Mouse (Mus musculus): Measurements from ENCODE around the gene Rpl28. TPM values are rescaled to one million over a fixed set of nuclear protein-coding genes. Genes with fewer than 3 reads are reported as not detected.

The Rpl28 gene
- polyA plus RNA-seq, 1 experiment from 2014 or later: 362 TPM

DNA sequence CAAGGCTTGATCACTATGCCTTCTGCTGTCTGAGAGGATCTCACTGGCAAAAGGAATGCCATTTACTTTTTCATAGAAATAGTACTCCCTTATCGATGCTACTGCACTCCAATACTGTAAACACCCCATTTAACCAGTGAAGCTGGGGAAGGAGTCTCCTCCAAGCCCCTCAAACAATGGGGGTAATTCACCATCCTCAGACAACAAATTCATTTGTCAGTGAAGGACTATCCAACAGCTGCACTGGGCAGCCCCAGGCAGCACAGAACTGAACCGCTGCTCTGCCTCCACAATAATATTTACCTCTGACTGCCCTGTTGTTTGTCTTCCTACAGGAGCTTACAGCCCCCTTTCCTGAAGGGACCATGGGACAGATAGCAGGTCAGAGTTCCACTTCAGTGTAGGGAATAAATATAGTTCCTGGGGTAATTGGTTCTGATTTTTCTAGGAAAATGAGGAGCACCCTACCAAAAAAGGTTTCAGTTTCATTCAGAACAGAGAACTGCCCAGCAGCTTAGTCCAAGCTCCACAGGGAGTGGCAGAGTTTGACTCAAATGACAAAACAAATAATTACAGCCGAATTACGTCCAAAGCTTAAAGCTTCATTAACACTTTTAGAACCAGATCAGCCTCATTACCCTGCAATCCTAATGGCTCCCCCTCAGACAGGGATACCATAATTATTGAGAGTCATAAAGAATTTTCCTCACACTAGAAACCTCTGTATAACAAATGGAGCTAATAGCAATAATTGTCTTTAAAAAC, 27.5 kb upstream of the Rpl28 start:
- Histone ChIP-seq H3K27me3 (no peaks in the 10 kb centered on the region), H3K9me3 (no peaks in the 10 kb centered on the region), H3K4me2 (no peak overlapping the region), H3K4me3 (no peak overlapping the region), H3K4me1 (no peaks in the 10 kb centered on the region), H3K9ac (no peak overlapping the region), H3K36me3 (no peaks in the 10 kb centered on the region), H3K27ac (no peak overlapping the region)
- ATAC-seq (ENCODE audit: insufficient number of reproducible peaks, low FRiP score, low TSS enrichment, low read depth): no peak
- 16% methylated on average over 4 of the region's 4 CpGs for WGBS

DNA sequence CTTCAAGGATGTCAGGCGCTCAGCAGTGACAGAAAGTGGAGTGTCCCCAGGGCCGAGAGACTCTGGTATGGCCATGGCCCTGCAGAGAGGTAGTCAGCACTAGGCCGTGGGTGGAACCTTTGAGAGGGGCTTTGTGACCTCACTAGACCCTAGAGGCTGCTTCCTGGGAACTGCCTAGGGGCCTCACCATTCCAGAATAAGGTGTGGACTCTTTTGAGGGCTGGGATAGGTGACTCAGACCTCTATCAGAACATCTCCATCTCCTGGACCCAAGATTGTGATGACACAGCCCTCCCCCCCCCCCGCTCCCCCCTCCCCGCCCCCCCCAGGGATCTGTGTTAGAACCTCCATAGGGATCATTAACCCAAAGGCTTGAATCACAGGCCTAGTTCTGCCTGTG, 21.5 kb upstream of the Rpl28 start, which contains the start of gene Fam71e2:
Fam71e2 (minus strand) TSS at position 101 of the 400 bp plus-strand sequence.
- WGBS: 86% methylated on average over 3 of the region's 5 CpGs
- Histone ChIP-seq H3K9ac (no peak within 1 kb of the TSS), H3K27me3 (peaks cover 23% of the 10 kb centered on the region), H3K36me3 (no peaks in the 10 kb centered on the region), H3K4me2 (no peak within 1 kb of the TSS), H3K4me3 (no peak within 1 kb of the TSS), H3K9me3 (no peaks in the 10 kb centered on the region), H3K4me1 (no peaks in the 10 kb centered on the region), H3K27ac (no peak within 1 kb of the TSS)
- no peak for ATAC-seq (ENCODE audit: insufficient number of reproducible peaks, low FRiP score, low TSS enrichment, low read depth)

DNA sequence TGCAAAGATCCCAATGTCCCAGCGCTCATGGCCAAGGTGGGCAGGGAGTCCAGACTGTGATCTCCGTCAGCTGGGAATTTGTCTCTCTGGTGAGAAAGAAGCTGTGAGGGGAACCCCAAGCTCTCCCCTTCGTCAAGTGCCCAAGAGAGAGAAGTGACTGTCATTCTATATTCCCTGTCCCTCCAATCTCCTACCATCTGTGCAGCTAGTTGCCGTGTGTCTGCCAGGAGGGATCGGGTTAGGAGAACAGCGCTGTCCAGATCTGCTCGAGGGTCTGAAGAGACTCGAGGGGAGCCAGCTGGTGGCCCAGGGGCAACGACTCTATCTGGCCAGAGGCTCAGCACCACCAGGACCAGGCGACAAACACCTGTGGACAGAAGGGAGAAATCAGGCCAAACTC, 16.5 kb upstream of the Rpl28 start:
- Histone ChIP-seq H3K9me3 (no peaks in the 10 kb centered on the region), H3K4me3 (no peak overlapping the region), H3K4me1 (peaks cover 22% of the 10 kb centered on the region), H3K4me2 (no peak overlapping the region), H3K36me3 (no peaks in the 10 kb centered on the region), H3K27me3 (peaks cover 70% of the 10 kb centered on the region), H3K9ac (no peak overlapping the region), H3K27ac (no peak overlapping the region)
- WGBS: 47% methylated on average over 10 of the region's 10 CpGs
- ATAC-seq (ENCODE audit: insufficient number of reproducible peaks, low FRiP score, low TSS enrichment, low read depth): no peak

DNA sequence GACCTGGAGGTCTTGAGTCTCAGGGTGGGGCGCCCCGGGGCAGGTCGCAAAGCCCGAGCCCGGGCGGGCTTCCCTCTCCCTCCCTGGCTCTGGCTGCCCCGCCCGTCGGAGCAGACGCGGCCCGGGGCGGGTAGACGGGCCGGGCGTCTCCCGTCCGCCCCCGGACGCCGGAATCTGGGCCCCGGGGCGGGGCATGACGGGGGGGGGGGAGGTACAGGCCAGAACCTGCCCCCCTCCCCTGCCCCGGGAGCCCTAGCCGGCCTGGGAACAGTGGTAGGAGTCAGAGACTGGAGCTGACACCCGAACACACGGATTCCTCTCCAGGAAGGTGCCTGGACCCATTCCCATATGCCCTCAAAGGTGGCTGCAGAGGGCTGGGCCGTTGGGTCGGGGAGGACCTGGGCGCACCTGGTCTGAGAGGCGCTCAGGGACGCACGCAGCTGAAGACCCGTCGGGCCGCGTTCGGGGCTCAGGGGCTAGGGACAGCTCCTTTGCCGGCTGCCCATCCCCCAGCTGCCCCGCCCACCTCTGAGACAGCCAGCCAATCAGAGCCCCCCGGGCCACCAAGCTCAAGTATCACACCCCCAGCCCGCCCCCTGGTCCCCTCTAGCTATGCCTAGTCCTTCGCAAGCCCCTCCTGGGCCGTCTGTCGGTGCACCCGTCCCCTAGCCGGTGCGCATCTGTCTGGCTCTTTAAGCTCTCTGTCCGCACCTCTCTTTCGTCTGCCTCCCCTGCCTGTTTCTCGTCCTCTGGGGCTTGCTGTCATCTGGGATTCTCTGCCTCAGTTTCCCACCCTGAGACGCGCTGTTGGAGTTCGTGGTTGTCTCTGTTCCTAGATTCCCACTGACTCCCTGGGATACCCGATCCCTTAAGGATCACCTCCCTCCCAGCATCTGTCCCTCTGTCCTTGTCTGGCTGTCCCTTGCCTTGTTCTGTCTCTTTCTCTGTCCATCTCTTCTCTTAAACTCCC, 15.5 kb upstream of the Rpl28 start:
- H3K4me3 ChIP-seq: peak overlapping the region; percentile 38
- no peak overlapping the region for H3K9ac ChIP-seq
- no peak overlapping the region for H3K27ac ChIP-seq
- no peaks in the 10 kb centered on the region for H3K36me3 ChIP-seq
- H3K4me1 ChIP-seq: peaks cover 22% of the 10 kb centered on the region
- no peaks in the 10 kb centered on the region for H3K9me3 ChIP-seq
- peak overlapping the region; percentile 55 for H3K4me2 ChIP-seq
- peaks cover 71% of the 10 kb centered on the region for H3K27me3 ChIP-seq
- under 1% methylated on average over 54 of the region's 56 CpGs for WGBS
- peak; percentile 49 for ATAC-seq (ENCODE audit: insufficient number of reproducible peaks, low FRiP score, low TSS enrichment, low read depth)

DNA sequence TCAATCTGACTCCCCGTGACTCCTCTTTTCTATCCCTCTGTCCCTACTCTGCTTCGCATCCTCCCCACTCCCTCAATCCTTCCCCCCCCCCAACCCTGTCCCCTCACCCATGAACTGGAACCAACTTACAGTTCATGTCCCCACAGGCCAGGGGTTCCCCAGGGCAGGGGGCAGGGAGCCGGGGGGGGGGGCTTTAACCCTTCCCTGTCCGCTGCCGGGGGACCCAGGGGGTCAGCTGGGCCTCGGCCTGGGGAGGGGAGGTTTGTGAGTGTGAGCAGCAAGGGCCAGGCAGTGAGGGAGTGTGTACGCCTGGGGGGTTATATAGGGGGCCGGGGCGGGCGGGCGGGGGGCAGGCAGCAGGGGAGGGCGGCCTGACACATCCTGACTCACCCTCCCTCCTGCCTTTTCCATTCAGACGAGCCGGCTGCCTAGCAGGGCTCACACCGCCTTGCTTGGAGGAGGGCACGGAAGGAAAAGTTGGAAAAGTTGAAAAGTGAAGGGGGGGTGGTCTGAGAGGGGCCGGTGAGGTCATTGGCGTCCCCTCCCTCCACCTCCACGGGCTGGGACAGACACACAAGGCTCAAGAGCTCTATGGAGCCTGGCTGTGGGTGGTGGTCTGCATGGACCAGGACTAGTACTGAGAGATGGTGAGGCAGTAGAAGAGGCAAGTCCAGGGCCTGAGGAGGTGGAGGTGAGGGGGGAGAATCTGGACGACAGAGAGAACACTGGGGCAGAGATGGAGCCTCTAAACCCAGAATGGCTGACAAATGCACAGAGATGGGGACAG, 14.6 kb upstream of the Rpl28 start:
- 7% methylated on average over 20 of the region's 20 CpGs for WGBS

DNA sequence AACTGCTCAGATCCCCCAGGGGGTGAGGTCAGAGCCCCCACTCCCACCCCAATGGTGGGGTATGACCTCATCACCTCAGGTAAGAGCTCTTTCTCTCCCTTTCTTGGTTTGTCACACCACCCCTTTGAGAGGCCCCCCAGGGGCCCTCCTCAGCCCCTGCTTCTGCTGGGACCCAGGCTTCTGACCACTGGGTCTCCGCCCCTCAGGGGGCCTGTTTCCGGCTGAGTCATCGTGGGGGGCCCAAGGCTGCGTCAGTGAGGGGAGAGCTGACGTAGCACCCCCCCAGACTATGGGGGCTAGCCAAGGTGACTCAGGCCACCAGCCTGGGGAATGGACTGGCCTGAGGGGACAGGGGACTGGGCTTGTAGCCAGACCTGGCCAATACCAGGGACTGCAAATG, 12.8 kb upstream of the Rpl28 start:
- Histone ChIP-seq H3K27ac (no peak overlapping the region), H3K27me3 (peaks cover 60% of the 10 kb centered on the region), H3K4me1 (peaks cover 22% of the 10 kb centered on the region), H3K4me2 (no peak overlapping the region), H3K4me3 (no peak overlapping the region), H3K36me3 (peaks cover 6% of the 10 kb centered on the region; the same call in 1 of the 2 replicates), H3K9ac (no peak overlapping the region), H3K9me3 (no peaks in the 10 kb centered on the region)
- ATAC-seq (ENCODE audit: insufficient number of reproducible peaks, low FRiP score, low TSS enrichment, low read depth): no peak
- WGBS: 33% methylated on average over 5 of the region's 5 CpGs

More for the DNA sequence above, 14.6 kb upstream of the Rpl28 start:
- Histone ChIP-seq H3K36me3 (no peaks in the 10 kb centered on the region), H3K4me1 (peaks cover 22% of the 10 kb centered on the region), H3K4me3 (peak overlapping the region; percentile 38; the same call in 1 of the 2 replicates), H3K27me3 (peaks cover 71% of the 10 kb centered on the region), H3K4me2 (peak overlapping the region; percentile 15; the same call in 1 of the 2 replicates), H3K9ac (no peak overlapping the region), H3K9me3 (no peaks in the 10 kb centered on the region), H3K27ac (no peak overlapping the region)
- ATAC-seq (ENCODE audit: insufficient number of reproducible peaks, low FRiP score, low TSS enrichment, low read depth): 0 out of 2 replicates have a peak, but pooled peaks have one; percentile 11

DNA sequence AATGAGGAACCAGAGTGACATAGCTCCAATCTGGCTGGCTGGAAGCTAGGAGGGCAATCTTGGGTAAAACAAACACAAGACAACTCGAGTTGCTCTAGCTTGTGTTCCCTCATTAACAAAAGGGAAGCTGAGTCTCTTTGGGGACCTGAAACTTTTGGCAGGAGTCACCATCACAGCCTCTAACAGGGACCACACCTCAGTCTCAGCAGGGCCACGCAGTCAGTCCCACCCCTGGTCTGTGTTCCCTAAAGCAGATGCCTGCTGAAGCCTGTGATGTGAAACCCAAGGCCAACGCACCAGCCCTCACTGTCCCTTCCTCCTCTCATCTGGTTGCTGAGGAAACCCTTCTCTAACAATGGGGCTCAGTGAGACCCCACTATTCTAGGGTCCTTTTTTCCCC, 10.5 kb upstream of the Rpl28 start:
- no peak overlapping the region for H3K4me2 ChIP-seq
- H3K9me3 ChIP-seq: no peaks in the 10 kb centered on the region
- no peak overlapping the region for H3K27ac ChIP-seq
- H3K4me3 ChIP-seq: no peak overlapping the region
- peaks cover 16% of the 10 kb centered on the region for H3K4me1 ChIP-seq
- H3K9ac ChIP-seq: no peak overlapping the region
- peaks cover 38% of the 10 kb centered on the region for H3K27me3 ChIP-seq
- H3K36me3 ChIP-seq: peaks cover 6% of the 10 kb centered on the region; the same call in 1 of the 2 replicates
- no peak for ATAC-seq (ENCODE audit: insufficient number of reproducible peaks, low FRiP score, low TSS enrichment, low read depth)
- WGBS: 54% methylated on average over 3 of the region's 3 CpGs

DNA sequence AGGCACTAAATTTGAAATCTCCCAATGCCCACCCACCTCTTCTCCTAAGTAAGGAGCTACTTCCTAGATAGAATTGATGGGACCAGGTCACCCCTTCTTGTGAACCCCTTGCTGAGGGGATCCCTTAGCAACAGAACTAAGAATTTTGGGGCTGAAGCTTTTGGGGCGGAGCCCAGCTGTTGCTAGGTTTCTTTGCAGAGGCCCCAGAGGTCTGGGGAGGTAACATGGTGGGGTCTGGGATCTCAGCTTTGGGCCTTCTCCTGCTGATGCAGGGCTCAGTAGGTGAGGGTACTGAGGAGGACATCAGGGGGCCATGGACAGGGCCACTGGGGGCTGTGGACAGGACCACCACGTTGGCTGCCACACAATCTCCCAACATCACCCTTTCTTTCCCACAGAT, 9.9 kb upstream of the Rpl28 start, which contains the start of the genes Il11 and Tmem190:
Il11 (minus strand) TSS at position 101 of the 400 bp plus-strand sequence.
Tmem190 (plus strand) TSS at position 179 of the 400 bp plus-strand sequence.
- Histone ChIP-seq H3K9me3 (no peaks in the 10 kb centered on the region), H3K4me1 (peaks cover 11% of the 10 kb centered on the region; the same call in 1 of the 2 replicates), H3K4me2 (no peak within 1 kb of the TSS), H3K27me3 (peaks cover 32% of the 10 kb centered on the region), H3K36me3 (peaks cover 6% of the 10 kb centered on the region; the same call in 1 of the 2 replicates), H3K4me3 (no peak within 1 kb of the TSS), H3K27ac (no peak within 1 kb of the TSS), H3K9ac (no peak within 1 kb of the TSS)
- ATAC-seq (ENCODE audit: insufficient number of reproducible peaks, low FRiP score, low TSS enrichment, low read depth): no peak
- 70% methylated on average over 2 of the region's 2 CpGs for WGBS

DNA sequence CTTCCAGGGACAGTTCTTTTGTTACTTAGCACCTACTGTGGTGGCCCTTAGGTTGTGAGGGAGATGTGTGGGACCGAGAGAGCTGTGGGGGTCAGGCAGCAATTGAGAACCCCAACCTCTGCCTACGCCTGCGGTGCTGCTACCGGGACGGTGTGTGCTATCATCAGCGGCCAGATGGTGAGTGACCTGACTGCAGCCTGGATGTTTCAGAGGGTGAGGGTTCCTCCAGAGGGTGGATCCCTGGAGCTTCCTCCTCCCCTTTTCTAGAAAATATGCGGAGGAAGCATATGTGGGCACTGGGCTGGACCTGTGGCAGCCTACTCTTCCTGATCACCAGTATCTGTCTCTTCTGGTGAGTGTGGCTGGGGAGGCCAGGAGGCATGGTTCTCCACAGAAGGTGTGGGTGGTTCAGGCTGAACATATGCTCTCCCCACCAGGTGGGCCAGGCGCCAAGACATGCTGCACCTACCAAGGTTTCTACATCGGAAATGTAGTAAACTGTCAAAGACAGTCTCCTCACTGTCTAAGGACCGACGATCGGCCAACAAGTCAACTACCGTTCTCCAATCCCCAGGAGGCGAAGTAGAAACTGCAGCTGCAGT, 8.9 kb upstream of the Rpl28 start:
- Histone ChIP-seq H3K27ac (no peak overlapping the region), H3K36me3 (peaks cover 6% of the 10 kb centered on the region; the same call in 1 of the 2 replicates), H3K9ac (no peak overlapping the region), H3K27me3 (peaks cover 22% of the 10 kb centered on the region), H3K4me1 (peaks cover 12% of the 10 kb centered on the region), H3K9me3 (no peaks in the 10 kb centered on the region), H3K4me2 (no peak overlapping the region), H3K4me3 (no peak overlapping the region)
- whole genome bisulfite sequencing: 76% methylated on average over 14 of the region's 14 CpGs
- ATAC-seq (ENCODE audit: insufficient number of reproducible peaks, low FRiP score, low TSS enrichment, low read depth): no peak

DNA sequence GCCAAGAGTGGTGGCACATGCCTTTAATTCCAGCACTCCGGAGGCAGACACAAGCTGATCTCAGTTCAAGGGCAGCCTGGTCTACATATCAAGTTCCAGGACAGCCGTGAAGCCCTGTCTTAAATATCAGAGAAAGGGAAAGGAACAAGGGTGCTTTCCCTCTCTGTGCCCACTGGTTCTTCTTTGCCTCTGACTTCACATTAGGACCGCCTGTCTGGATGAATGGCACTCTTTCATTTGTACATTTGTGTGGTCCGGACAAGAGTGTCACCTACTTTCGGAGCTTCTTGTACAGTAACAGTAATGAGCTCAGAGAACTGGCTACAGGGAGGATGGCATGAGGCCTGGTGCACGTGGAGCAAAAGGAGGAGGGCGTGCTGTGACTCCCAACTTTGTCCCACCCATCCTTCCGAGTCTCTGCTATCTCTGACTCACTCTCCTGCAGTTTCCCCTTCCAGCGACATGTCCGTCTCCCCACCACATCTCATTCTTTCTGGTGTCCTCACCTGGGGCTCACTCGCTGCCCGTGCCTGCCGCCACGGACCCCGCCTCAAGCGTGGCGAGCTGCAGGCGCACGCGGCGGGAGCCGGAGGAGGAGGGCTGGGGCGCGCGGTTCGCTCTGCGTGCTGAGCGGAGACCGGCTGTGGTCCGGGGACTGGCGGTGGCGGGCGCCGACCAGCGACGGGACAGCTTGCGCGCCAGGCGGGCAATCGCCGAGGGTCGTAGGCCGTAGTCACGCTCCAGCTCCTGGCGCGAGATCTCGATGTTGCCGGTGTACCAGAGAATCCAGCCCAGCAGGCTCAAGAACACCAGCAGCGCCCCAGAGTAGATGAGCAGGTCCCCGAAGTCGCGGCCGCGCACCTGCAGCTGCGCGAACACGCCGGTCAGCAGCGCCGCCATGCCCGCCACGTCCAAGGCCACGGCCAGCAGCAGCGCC, 3.9 kb upstream of the Rpl28 start:
- Histone ChIP-seq H3K9ac (peak overlapping the region; percentile 76), H3K4me2 (peak overlapping the region; percentile 89), H3K4me3 (peak overlapping the region; percentile 63), H3K36me3 (peaks cover 7% of the 10 kb centered on the region; the same call in 1 of the 2 replicates), H3K27ac (peak overlapping the region; percentile 82), H3K9me3 (no peaks in the 10 kb centered on the region), H3K4me1 (peaks cover 18% of the 10 kb centered on the region), H3K27me3 (no peaks in the 10 kb centered on the region)
- WGBS: 2% methylated on average over 64 of the region's 64 CpGs
- no peak for ATAC-seq (ENCODE audit: insufficient number of reproducible peaks, low FRiP score, low TSS enrichment, low read depth)
